Mouse (Mus musculus) kidney, adult 2 months (tissue): ENCODE measurements at regions not wholly inside any gene's neighbourhood (a gene's known extent, or its start where the extent isn't known, plus 50 kb on each side); places are given as distances from the start of the nearest gene placed in this dataset.

Experiments
- CTCF ChIP-seq: fragments of 200-500 bp; conservative IDR thresholded peaks from 2 replicates; pipeline ENCODE4 v1.5.1; 2011; ENCODE audit warnings: low read depth, mild to moderate bottlenecking, control low read depth, low read length, moderate library complexity, mixed read lengths; ENCODE audit not compliant: insufficient read depth, insufficient read length
- POLR2A ChIP-seq: fragments of 200-500 bp; IDR thresholded peaks from one replicate; pipeline ENCODE4 v1.6.1; 2011; ENCODE audit warnings: low read depth, low read length, control low read depth

DNA sequence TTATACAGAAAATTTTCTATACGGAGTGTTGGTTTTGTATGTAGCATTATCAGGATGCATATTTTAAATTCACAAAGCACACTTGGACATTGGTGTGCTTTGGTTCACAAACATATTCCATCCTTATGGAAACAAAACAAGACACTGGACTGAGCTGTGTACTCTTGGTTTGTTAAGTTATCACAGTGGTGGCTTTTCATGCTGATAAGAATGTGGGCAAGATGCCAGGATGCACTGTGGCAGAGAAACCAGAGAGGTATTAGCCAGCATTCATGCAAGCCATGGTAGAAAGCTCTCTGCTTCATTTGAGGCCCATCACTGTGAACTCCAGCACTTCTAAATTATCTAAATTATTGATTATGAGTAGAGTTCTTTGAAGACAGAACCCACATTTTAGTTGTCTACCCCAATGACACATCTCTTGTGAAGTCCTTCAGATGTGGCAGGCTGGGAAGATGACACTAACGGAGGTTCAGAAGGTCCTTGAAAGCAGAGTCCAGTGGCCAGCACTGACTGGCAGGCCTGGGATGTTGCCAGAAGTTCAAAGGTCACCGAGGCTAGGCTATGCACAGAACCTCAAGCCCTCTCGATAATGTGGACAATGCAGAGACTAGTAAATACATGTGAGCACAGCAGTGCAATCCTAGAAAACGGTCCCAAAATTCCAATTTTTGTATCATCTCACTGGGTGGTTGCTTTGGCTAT is 263.1 kb downstream of the Ccdc91 start:
- TF ChIP-seq CTCF: no peak
- no peak for TF ChIP-seq POLR2A
